Mouse (Mus musculus) kidney, adult 2 months (tissue): Measurements from ENCODE around the gene Wwox.

Source experiments
- CTCF ChIP-seq: fragments of 200-500 bp; conservative IDR thresholded peaks from 2 replicates; pipeline ENCODE4 v1.5.1; 2011; ENCODE audit warnings: low read depth, mild to moderate bottlenecking, control low read depth, low read length, moderate library complexity, mixed read lengths; ENCODE audit not compliant: insufficient read depth, insufficient read length
- POLR2A ChIP-seq: fragments of 200-500 bp; IDR thresholded peaks from one replicate; pipeline ENCODE4 v1.6.1; 2011; ENCODE audit warnings: low read depth, low read length, control low read depth

GRCm38 (mm10) chr8:114777271-114777980 is 338.0 kb downstream of the Wwox start:
- TF ChIP-seq CTCF (no peak), POLR2A (no peak)
